Mouse (Mus musculus) hindlimb bud, embryonic 11.5 days (tissue): ENCODE results near the gene Cmc1.
A peak's percentile ranks its signal among the peaks of the same experiment; 100 is the strongest.

Source experiments
- DNase-seq: peaks from one replicate; pipeline ENCODE4 v3.0.0-alpha.2; 2012; ENCODE audit warnings: low read depth, low spot score; ENCODE audit errors: extremely low spot score

Cmc1 gene

DNA sequence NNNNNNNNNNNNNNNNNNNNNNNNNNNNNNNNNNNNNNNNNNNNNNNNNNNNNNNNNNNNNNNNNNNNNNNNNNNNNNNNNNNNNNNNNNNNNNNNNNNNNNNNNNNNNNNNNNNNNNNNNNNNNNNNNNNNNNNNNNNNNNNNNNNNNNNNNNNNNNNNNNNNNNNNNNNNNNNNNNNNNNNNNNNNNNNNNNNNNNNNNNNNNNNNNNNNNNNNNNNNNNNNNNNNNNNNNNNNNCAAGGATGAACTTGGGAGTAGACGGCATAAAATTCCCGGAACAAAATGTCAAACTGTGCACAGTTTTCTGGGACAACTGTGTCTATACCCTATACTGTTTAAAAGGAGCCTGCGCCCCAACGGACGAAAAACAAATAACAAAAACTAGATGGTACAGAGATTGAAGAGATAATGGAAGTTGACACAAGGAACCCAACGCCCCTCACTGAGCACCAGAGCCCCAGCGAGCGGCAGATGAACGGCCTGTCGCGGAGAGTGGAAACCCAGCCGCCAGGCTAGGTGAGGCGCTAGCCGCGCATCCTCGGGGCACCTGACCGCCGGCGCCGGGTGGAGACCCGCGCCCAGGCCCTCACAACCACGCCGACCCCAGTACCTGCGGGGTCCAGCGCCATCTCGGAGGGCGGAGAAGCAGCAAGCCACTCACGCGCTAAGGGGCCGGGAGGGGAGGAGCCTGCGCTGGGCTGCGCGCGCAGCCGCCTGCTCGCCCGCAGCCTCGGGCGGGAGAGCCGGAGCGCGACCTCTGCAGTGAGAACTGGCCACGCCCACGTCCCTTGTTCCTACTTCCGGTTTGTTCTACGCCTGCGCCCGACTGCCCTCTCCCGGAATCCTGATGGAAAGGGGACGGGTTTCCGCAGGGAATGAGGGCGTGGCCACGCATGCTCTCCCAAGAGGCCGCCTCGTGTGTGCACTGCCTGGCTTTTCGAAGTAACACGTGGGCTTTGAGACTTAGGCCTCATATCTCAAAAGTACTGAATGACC, at the start of gene Cmc1:
Cmc1 (minus strand) TSS at position 771 of the 996 bp plus-strand sequence.
- peak; percentile 86 for DNase-seq

DNA sequence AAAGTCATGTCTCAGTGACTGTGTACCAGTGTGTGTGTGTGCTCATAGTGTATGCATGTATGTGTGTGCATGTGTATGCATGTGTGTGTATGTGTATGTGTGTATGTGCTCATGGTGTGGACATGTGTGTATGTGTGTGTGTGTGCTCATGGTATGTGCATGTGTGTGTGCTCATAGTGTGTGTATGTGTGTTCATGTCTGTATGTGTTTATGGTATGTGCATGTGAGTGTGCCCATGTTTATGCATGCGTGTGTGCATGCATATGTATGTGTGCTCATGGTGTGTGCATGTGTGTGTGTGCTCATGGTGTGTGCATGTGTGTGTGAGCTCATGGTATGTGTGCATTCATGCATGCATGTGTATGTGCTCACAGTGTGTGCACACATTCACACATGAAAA, 48.6 kb upstream of the Cmc1 start:
- DNase-seq: no peak

DNA sequence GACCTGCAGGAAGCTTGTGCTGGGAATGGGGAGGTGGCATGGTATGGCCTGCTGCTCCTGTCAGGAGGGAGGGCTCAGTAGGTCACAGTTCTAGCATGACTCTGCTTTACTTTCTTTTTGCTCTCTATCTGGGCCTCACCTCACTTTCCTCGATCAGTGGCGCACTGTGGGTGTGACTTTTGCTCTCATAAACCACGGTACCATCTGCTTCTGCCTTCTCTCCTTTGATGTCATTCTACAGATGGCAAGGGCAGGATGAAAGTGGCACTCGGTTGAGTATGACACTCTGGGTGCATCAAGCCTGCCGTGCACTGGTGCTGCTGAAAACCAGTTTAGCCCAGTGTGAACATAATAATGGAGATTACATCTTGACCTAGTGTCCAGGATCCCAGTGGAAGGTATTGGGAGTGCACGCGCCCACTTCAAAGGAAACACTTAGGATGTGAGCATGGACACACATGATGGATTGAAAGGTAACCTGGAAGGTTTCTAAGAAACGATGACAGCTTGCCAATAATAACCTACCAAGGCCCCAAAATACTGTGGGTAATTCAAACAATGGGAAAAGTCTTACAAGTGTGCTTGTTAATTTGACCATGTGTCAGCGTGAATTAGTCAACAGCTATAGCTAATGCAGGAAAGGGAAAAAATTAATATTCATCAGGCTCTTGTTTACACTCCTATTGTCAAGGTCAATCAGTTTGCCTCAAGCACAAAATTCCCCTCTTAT, 46.8 kb upstream of the Cmc1 start:
- DNase-seq: no peak

DNA sequence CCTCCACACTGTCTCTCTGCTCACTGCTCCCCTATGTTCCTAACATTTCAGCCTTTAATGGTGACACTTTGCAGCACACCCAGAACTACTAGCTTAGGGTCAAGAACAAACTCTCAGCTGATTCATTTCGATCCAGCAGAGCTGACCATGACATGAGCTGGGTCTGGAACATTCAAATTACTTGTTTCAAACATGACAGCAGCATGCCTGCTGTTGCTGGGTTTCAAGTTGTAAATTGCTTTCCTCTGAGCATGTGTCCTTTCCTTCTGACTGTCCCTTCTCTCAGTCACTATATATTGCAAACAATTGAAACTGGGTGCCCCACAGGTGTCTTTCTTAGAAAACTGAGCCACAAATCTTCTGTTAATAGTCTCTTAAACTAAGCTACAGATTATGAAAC, 43.3 kb upstream of the Cmc1 start:
- DNase-seq: no peak

DNA sequence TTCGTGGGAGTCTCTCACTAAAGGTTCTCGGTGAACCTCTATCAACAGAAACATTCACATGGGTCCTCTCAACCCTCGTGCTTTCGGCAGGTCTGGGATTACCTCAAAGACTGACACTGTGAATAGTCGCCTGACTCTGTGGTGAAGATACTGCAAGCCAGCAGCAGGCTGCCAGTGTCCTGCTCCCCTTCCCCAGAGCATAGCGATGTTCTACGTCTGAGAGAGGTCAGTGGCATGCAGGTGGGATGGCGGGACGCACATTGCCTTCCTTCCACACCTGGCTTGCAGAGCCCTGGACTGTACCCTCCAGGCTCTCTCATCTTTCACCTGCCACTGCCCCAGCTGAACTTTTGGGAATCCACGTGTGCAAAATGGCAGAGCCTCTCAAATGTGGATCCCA, 41.3 kb upstream of the Cmc1 start:
- no peak for DNase-seq

DNA sequence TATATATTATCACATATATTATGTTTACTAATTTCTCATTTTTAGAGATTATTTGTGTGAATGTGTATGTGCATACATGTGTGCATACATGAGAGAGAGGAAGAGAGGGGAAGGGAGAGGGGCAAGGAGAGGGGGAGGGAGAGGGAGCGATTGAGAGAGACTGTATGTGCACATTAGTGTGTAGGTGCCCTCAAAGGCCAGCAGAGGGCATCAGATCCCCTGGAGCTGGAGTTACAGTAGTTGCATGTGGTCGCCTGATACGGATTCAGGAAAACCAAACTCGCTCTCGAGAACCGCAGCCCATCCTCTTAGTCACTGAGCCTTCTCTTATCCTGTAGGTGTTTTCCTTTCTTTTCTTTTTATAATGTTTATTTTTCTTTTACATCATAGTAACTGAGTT, 38.4 kb upstream of the Cmc1 start:
- no peak for DNase-seq

DNA sequence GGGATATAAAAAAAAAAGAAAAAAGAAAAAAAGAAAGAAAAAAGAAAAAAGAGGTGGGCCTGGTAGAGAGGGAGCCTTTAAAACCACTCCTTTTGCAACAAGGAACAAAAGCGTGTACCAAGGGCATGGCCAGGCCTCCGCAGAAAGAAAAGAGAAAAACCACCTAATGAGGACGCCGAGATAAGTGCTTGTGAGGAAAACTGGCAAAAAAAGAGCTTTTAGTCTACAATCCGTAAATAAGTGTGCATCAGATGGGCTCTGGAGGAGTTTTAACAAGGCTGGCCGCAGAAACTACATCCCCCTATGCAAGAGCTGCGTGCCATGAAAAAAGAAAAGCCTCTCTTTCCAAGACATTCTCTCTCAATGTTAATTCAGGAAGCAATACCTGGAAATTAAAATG, 37.4 kb upstream of the Cmc1 start:
- DNase-seq: no peak

DNA sequence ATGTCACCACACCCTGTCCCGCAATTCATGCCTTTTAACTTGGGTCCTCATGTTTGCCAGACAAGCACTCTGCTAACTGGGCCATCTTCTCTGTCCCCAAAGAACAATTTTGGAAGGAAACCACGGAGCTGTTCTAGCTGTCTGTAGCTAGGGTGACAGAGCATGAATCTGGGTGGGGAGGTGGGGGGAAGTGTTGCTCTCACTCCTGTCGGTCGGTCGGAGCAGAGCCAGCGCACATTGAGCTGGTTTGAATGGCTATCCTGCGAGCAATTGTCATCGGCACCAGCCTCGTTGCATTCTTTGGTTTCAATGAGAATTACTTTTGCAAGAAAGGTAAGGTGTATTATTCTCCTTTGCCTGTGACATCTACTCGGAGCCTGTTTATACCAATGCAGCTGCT, 36.8 kb upstream of the Cmc1 start:
- no peak for DNase-seq

DNA sequence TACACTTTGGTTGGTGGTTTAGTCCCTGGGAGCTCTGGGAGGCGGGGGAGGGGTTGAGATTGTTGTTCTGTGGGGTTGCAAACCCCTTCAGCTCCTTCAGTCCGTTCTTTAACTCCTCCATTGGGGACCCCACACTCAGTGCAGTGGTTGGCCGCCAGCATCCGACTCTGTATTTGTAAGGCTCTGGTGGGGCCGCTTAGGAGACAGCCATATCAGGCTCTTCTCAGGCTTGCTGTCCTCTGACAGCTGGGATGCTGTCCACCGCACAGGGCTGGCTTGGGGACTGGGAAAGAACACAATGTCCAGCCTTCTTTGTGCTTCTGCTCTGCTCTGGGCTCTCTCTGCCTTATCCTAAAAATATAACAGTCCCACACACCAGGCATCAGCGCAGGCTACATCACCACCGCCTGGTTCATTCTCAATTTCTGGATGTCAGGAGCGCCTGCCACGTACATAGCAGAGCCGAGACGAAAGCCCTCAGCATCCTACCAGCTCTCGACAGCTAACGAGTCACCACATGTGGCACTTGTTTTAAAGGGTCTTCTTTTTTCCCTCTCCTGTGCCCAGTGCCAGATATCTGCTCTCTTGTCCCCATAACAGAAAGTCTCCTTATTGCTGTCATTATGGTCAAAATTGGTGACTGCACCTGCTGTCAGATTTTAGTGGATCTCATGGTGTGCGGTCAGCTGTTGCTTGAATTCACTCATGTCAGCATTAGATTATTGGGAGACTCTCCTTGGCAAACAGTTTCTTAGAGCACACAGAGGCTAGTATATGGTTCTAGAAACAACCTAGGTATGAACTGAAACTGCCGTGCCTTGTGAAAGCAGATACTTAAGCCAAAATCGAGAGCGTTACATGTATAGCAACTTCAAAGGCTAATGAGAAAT, 29.4 kb upstream of the Cmc1 start:
- DNase-seq: no peak

DNA sequence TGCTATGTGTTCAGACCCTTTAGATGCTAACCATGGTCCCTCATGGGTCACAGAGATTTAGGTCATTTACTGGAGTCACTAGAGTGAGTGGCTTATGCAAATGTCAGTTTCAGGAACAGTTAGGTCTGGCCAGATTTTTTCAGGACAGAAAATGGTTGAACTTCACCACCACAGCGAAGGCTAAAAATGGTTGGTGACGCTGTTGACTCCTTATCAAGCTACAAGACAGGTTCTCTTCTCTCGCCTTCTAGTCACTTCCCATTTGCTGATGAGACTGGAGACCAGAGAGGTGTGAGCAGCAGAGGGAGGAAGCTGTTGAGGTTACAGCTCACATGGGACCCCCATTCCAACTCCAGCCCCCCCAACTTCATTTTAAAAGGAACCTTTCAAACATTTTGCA, 26.7 kb upstream of the Cmc1 start:
- no peak for DNase-seq

DNA sequence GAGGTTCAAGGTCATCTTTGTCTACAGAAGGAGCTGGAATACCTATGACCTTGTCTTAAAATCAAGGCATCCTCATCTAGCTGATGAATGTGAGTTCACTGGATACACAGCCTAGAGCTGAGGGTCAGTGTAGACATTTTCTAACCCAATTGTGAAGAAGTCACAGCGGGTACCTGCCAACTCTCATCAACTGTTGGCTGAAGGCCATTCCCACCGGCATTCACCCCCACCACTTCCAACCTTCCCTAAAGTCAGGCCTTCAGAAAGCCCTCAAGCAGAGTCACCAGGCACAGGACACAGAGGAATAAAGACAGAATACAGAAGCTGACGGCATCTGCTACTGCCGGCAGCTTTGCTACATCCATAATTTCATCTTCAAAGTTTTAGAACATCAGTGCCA, 25.4 kb upstream of the Cmc1 start:
- no peak for DNase-seq

DNA sequence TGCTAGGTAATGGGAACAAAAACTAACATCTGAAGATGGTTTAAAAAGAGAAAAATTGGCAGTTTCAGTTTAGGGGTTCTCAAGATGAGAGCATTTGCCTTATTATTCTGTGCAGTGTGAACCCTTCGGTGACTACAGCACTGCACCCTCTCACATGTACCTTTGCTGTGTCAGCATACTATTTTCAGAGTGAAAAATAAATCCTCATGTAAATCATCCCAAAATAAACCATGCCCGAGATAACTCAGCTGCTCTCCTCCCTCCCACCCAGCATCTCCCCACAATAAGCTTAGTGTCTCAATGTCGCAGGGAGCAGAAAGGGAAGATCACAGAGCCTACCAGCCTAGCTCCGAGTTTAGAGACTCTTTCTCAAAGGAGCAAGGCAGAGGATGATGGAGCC, 23.1 kb upstream of the Cmc1 start:
- no peak for DNase-seq

DNA sequence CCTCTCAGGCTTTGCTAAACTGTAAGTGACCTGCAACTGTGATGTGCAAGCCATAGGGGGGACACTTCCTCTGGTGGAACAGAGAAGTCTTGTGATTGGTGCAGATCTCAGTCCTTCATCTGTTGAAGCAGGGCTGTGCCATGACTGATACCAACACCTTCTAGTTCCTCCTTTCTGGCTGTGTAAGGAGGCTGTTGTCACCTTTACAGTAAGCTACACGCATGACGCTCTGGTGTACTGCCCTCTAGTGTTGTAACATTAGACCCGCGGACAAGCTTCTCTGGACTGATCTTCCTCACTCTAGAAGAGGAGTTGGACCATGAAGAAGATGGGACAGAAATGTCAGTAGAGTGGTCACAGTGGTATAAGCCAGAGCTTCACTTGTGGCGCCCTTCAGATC, 18.6 kb upstream of the Cmc1 start:
- DNase-seq: no peak

DNA sequence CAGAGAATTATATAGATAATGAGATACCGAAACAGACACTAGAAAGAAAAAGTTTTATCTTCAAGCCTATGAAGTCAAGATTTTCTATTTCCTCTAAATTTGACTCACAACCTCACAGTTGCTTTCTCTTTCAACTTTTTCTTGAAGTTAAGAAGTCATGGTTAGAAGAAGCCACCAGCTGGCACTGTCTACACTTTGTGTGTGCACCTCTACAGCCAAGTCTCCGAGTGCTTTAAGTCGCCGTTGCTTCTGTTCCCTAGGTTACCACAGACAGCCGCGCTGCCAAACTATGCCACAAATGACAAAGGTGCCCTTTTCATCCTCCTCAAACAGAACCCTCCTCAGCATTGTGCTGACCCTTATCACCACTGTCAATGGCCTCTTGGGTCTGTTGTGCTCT, 17.6 kb upstream of the Cmc1 start:
- no peak for DNase-seq

DNA sequence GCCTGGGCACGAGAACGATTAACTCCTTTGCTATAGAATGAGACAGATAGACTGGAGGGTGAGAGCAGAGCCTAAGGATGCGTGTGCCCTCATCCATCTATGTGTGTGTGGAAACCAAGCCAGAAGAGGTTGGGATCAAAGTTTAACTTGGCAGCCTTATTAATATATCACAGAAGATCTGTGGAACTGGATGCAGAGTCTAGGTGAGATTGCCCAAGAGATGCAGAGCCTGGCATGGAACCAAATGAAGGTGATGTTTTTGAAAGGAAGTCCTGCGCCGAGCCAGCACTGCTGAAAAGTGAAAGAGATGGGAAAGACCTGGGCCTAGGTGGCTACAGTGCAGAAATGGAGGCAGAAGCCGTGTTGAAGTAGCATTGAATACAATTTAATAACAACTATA, 11.6 kb upstream of the Cmc1 start:
- DNase-seq: no peak

DNA sequence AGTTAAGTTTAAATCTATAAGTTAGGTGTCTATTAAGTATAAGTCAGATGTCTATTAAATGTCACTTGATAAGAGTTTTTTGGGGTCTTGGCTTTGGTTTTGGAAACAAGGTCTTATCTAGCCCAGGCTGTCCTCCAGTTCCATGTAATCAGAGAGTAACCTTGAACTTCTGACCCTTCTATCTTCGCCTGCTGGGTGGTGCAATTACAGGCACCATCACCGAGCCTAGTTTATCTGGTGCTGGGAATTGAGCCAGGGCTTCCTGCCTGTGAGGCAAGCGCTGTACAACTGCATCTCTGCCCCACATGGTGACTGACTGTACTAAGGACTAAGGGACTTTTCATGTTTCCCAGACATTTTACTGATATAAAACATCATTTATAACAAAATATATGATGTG, 10.0 kb upstream of the Cmc1 start:
- no peak for DNase-seq

DNA sequence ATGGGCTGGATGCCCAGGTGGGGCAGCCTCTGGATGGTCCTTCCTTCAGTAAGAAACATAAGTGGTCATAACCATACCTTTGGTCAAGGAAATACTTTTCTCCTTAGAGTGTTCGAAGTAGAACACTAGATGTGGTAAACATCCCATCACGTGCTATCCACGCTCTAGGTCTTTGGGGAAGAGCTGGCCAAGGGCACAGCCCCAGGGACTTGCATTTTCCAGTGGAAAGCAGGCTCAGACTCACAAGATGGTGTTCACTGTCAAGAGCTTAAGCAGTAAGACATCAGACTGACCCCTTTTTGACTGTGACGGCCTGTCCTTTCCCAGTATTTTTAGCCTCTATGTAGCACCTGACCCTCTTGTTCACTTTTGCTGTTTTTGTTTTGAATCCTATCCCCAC, 8.2 kb upstream of the Cmc1 start:
- DNase-seq: no peak

DNA sequence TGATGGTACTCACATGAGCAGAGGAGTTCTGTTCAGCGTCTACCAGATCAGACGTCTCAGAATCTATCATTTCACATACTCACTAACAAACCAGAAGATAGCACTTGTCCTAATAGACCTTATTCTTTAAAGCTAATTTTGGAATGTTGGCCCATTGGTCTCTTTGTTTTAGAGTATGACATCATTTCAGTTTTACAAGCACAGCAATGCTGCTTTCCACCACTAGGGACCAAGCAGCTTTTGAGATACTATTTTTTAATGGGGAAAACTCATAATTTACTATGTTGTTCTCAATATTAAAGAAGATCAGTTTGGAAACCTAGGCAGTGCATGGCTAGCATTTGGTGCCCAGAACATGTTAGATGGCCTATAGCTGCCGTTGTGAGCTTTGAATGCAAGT, 7.3 kb upstream of the Cmc1 start:
- DNase-seq: no peak

DNA sequence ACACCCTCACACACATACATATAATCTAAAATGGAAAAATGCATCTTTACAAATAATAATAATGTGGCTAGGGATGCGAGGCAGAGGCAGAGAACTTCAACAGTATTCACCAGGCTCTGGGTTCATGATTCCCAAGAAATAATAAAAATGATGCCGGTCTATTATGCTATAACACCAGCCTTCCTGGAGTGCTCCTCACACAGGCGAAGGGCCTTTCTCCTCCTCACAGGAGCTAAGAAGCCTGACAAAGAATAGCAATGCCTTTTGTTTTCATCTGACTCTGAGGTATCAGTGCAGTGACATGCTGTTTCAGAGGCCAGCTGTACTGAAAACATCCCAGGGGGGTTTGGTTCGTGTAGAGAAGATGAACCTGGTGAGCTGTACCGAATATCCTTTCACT, 4.7 kb upstream of the Cmc1 start:
- no peak for DNase-seq

DNA sequence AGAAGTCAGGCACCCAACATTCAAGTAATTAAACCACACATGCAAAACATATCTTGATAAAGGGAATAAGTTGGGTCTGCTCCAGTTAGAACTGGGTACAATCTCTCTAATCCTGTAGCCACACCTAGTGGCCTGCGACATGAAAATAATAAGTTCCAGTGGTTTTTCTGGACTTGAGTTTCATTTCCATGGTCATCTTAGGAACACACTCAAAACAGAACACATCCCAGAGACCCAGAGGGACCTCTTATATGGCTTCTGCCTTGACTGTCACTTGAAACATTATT, 1.2 kb upstream of the Cmc1 start:
- DNase-seq: no peak

DNA sequence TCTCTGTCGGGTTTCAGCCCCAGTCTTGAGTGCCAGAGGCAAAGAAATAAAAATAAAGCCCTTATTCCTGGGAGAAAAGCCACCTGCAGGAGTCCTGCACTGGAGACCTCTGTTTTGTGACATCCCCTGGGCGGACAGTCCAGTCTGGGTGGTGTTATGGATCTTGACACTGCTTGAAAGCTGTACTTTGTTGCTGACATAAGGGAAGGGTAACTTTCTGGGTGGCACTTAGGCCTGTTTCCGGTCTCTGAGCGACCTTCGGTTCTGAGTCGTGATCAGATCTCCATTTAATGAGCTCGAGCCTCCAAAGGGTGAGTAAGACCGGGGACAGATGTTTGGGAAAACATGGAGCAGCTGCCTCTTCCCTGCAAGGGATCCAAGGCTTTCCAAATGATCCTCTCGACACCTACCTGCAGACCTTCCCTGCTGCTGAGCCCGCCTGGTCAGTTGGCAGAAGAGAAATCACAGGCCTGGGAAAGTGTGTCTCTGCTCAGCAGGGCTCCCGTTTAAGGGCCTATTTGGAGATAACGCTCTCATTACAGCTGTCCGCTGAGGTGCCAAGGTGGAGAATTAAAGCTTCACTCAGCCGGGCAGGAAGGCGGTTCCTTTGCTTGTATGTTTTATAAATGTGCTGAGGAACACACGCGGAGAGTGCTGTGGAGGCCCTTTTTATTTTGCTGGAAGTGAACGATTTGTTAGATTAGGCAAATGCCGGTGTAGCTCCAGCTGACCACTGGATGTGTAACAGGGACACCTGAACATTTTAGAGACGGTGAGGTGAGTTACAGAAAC, 648 bp upstream of the Cmc1 start:
- no peak for DNase-seq
